Mouse (Mus musculus) forebrain, embryonic 11.5 days (tissue): Measurements from ENCODE around the gene Hrh3. TPM values are rescaled to one million over a fixed set of nuclear protein-coding genes. Genes with fewer than 3 reads are reported as not detected.
A peak's percentile ranks its signal among the peaks of the same experiment; 100 is the strongest.

Source experiments
- ATAC-seq: fragments of 200-750 bp; cut with Nextera tagmentation; replicated peaks from 2 replicates; pipeline ENCODE4 v1.8.0; 2017; ENCODE audit warnings: moderate TSS enrichment; ENCODE audit not compliant: low FRiP score
- DNase-seq: peaks from one replicate; pipeline ENCODE4 v3.0.0-alpha.2; 2017; ENCODE audit warnings: low spot score
- H3K27ac ChIP-seq: fragments of 300-500 bp; sonication (generic); 2 replicates; pipeline ENCODE4 v1.5.1; 2014; ENCODE audit warnings: low read depth, low read length
- H3K27me3 ChIP-seq: fragments of 300-500 bp; sonication (generic); 2 replicates; pipeline ENCODE4 v1.6.1; 2014; ENCODE audit warnings: mild to moderate bottlenecking, low read length, mixed read lengths; ENCODE audit not compliant: control insufficient read depth, insufficient read depth
- H3K36me3 ChIP-seq: fragments of 300-500 bp; sonication (generic); 2 replicates; pipeline ENCODE4 v1.6.1; 2014; ENCODE audit warnings: mild to moderate bottlenecking, low read length, moderate library complexity, mixed read lengths; ENCODE audit not compliant: control insufficient read depth, insufficient read depth
- H3K4me1 ChIP-seq: fragments of 300-500 bp; sonication (generic); replicated peaks from 2 replicates; pipeline ENCODE4 v1.6.1; 2014; ENCODE audit warnings: low read length, mixed read lengths; ENCODE audit not compliant: control insufficient read depth, insufficient read depth
- H3K4me2 ChIP-seq: fragments of 300-500 bp; sonication (generic); 2 replicates; pipeline ENCODE4 v1.6.1; 2014; ENCODE audit warnings: low read depth, mild to moderate bottlenecking, low read length, moderate library complexity, mixed read lengths; ENCODE audit not compliant: severe bottlenecking
- H3K4me3 ChIP-seq: fragments of 300-500 bp; sonication (generic); 2 replicates; pipeline ENCODE4 v1.5.1; 2014; ENCODE audit warnings: low read depth, low read length
- H3K9ac ChIP-seq: fragments of 300-500 bp; sonication (generic); 2 replicates; pipeline ENCODE4 v1.6.1; 2014; ENCODE audit warnings: low read length
- H3K9me3 ChIP-seq: fragments of 300-500 bp; sonication (generic); 2 replicates; pipeline ENCODE4 v1.6.1; 2016; ENCODE audit warnings: low read length, mixed read lengths; ENCODE audit not compliant: control insufficient read depth
- WGBS: fragments of 180-500 bp; shearing (Covaris S2); extraction: QIAGEN DNeasy Blood & Tissue Kit; methylation state at CpG from one replicate; pipeline ENCODE4 v1.1.7; 2014; 5-methylcytosine and 5-hydroxymethylcytosine counted together
- polyA plus RNA-seq: library from polyadenylated mRNA; unstranded; fragments of >200 nt; fragmentation: Nextera tagmentation; extraction: Ambion mirVana; gene quantifications from 2 replicates; pipeline ENCODE4 v1.2.1, GENCODE M21; 2014

Hrh3 gene
- polyA plus RNA-seq, 1 experiment from 2014 or later = 0.95 TPM

DNA sequence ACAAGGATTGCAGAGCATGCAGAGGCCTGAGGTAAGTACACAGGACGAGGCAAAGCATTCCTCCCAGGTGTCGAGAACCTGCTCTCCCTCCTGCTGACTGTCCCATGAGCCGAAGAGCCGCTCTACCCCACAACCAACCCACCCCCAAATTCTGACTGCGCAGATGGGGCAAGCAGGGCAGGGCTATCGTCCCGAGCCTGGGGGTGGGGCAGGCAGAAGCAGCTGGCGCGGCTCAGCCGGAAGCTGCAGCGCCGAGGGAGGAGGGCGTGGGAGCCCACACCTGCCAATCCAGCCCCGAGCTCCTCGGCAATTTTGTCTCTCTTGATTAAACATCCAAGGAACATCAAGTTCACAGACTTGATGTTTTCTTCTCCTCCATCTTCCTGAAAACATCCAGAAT, 4.8 kb downstream of the Hrh3 start:
- Histone ChIP-seq H3K9me3 (no peaks in the 10 kb centered on the region), H3K9ac (no peak overlapping the region), H3K27ac (no peak overlapping the region), H3K4me1 (peaks cover 15% of the 10 kb centered on the region; the same call in 1 of the 2 replicates), H3K4me2 (no peak overlapping the region), H3K27me3 (peaks cover 40% of the 10 kb centered on the region), H3K4me3 (no peak overlapping the region), H3K36me3 (no peaks in the 10 kb centered on the region)
- WGBS = 19% methylated on average over 15 of the region's 15 CpGs
- DNase-seq (no peak), ATAC-seq (no peak)

- Histone ChIP-seq H3K4me2 (no peak overlapping the region), H3K27ac (no peak overlapping the region), H3K9me3 (no peaks in the 10 kb centered on the region), H3K4me3 (no peak overlapping the region), H3K4me1 (peaks cover 8% of the 10 kb centered on the region; the same call in 1 of the 2 replicates), H3K27me3 (peaks cover 26% of the 10 kb centered on the region), H3K36me3 (no peaks in the 10 kb centered on the region), H3K9ac (no peak overlapping the region)
- DNase-seq = no peak
- 37% methylated on average over 5 of the region's 5 CpGs for whole genome bisulfite sequencing
- peak; percentile 34; the same call in 1 of the 2 replicates for ATAC-seq
Observed at GRCm38 (mm10) chr2:180098167-180098566, 6.1 kb downstream of the Hrh3 start.

DNA sequence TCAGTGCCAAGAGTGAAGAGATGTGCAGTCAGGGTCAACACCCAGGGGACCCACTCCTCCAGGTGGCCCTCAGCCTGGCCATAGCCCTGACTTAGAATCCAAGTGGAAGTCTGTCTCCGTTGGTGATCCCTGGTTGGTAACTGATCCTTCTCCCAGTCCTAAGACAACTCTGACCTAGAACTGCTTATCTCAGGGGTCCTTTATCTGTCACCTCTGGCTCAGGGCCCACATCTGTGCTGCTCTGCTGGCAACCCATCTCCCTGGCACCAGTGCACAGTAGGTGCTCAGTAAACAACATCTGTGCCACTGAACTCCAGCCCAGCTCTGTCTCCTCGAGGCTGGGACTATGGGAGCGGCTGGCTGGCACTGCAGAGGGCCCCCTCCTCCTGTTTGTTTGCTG, 6.7 kb downstream of the Hrh3 start:
- peaks cover 20% of the 10 kb centered on the region; the same call in 1 of the 2 replicates for H3K27me3 ChIP-seq
- no peak overlapping the region for H3K4me2 ChIP-seq
- H3K27ac ChIP-seq = 0 out of 2 replicates have a peak overlapping the region, but pooled peaks have one; percentile 18
- H3K4me1 ChIP-seq = peaks cover 7% of the 10 kb centered on the region; the same call in 1 of the 2 replicates
- no peaks in the 10 kb centered on the region for H3K9me3 ChIP-seq
- H3K4me3 ChIP-seq = no peak overlapping the region
- 49% methylated on average over 3 of the region's 3 CpGs for WGBS
- H3K36me3 ChIP-seq = no peaks in the 10 kb centered on the region
- DNase-seq (no peak), ATAC-seq (no peak)
- H3K9ac ChIP-seq = no peak overlapping the region

DNA sequence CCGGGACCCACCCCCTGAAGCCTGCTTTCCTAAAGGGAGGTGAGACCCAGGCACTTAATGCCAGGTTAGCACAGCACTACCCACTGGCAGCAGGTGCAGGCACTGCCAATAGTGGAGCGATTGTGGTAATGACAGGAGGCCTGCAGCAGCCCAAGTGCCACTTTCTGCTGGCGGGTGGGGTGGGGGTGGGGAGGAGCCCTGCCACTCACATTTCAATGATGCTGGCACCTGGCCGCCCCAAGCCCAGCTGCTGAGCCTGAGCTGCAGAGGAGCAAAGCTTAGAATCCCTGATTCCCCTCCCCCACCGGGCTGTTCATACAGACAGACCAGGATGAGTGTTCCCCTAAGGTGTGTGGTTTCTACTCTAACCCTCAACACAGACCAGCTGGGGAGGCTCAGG, 8.6 kb downstream of the Hrh3 start:
- no peak for DNase-seq
- H3K4me2 ChIP-seq = no peak overlapping the region
- no peaks in the 10 kb centered on the region for H3K9me3 ChIP-seq
- 35% methylated on average over 5 of the region's 5 CpGs for WGBS
- H3K27me3 ChIP-seq = peaks cover 8% of the 10 kb centered on the region; the same call in 1 of the 2 replicates
- peaks cover 7% of the 10 kb centered on the region; the same call in 1 of the 2 replicates for H3K4me1 ChIP-seq
- no peak overlapping the region for H3K9ac ChIP-seq
- no peak overlapping the region for H3K27ac ChIP-seq
- no peaks in the 10 kb centered on the region for H3K36me3 ChIP-seq
- H3K4me3 ChIP-seq = no peak overlapping the region
- peak; percentile 39; the same call in 1 of the 2 replicates for ATAC-seq

GRCm38 (mm10) chr2:180090285-180090684, 14.0 kb downstream of the Hrh3 start:
- Histone ChIP-seq H3K4me3 (no peak overlapping the region), H3K27ac (no peak overlapping the region), H3K4me2 (no peak overlapping the region), H3K36me3 (no peaks in the 10 kb centered on the region; the same call in 1 of the 2 replicates), H3K9me3 (no peaks in the 10 kb centered on the region), H3K9ac (no peak overlapping the region), H3K27me3 (no peaks in the 10 kb centered on the region), H3K4me1 (no peaks in the 10 kb centered on the region)
- ATAC-seq (no peak), DNase-seq (no peak)
- WGBS = 73% methylated on average over 11 of the region's 11 CpGs

GRCm38 (mm10) chr2:180087472-180087871, 16.8 kb downstream of the Hrh3 start:
- WGBS = 93% methylated on average over 4 of the region's 4 CpGs
- Histone ChIP-seq H3K9ac (no peak overlapping the region), H3K4me1 (no peaks in the 10 kb centered on the region), H3K36me3 (no peaks in the 10 kb centered on the region; the same call in 1 of the 2 replicates), H3K27ac (no peak overlapping the region), H3K4me3 (no peak overlapping the region), H3K4me2 (no peak overlapping the region), H3K9me3 (no peaks in the 10 kb centered on the region), H3K27me3 (no peaks in the 10 kb centered on the region)
- DNase-seq (no peak), ATAC-seq (no peak)

- Histone ChIP-seq H3K9ac (no peak overlapping the region), H3K4me2 (no peak overlapping the region), H3K4me3 (no peak overlapping the region), H3K36me3 (no peaks in the 10 kb centered on the region; the same call in 1 of the 2 replicates), H3K9me3 (no peaks in the 10 kb centered on the region), H3K27me3 (no peaks in the 10 kb centered on the region), H3K4me1 (no peaks in the 10 kb centered on the region), H3K27ac (no peak overlapping the region)
- ATAC-seq (no peak), DNase-seq (no peak)
- 85% methylated on average over 5 of the region's 5 CpGs for WGBS
Observed at GRCm38 (mm10) chr2:180086637-180087027, 17.7 kb downstream of the Hrh3 start.

DNA sequence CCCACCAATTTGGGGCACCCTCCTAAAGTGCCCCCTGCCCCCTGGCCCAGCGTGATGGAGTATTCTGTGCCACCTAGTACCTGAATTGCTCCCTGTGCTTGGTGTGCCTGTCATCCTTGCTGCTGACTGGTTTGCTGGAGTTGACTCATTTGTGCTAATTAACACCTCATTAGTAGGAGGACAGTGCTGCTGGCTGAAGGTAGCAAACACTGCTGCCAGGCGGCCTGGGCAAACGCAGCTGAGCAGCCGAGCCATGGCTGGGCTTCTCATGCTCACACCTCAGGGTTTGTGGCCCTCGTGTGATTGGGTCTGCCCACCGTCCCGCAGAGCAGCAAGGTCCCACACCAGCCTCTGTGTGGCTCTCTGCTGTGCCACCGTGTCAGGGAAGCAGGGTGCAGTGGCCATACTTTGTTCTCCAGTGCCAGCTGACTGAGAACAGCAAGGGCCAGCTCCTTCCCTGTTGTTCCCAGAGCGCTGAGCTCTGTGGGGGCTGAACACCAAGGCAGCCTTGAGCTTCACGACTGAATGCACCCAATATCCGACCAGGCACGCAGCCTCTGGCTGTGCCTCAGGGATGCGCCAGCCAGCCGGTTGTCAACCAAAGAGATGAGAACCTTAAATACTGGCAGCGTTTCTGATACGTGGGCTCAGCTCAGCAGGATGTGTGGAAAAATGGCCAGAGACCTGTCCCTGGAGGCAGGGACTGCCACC, 18.2 kb downstream of the Hrh3 start:
- no peaks in the 10 kb centered on the region; the same call in 1 of the 2 replicates for H3K36me3 ChIP-seq

GRCm38 (mm10) chr2:180084565-180084964, 19.7 kb downstream of the Hrh3 start:
- H3K9ac ChIP-seq = no peak overlapping the region
- no peak overlapping the region for H3K4me3 ChIP-seq
- no peak for DNase-seq

More for the DNA sequence above, 18.2 kb downstream of the Hrh3 start:
- Histone ChIP-seq H3K4me2 (no peak overlapping the region), H3K9me3 (no peaks in the 10 kb centered on the region), H3K4me1 (no peaks in the 10 kb centered on the region), H3K4me3 (no peak overlapping the region), H3K27me3 (no peaks in the 10 kb centered on the region), H3K9ac (no peak overlapping the region), H3K27ac (no peak overlapping the region)
- ATAC-seq = no peak
- WGBS = 77% methylated on average over 16 of the region's 16 CpGs
- DNase-seq = no peak

More at GRCm38 (mm10) chr2:180084565-180084964, 19.7 kb downstream of the Hrh3 start:
- Histone ChIP-seq H3K4me2 (no peak overlapping the region), H3K36me3 (no peaks in the 10 kb centered on the region; the same call in 1 of the 2 replicates), H3K9me3 (no peaks in the 10 kb centered on the region), H3K27me3 (no peaks in the 10 kb centered on the region), H3K4me1 (no peaks in the 10 kb centered on the region), H3K27ac (no peak overlapping the region)
- ATAC-seq = no peak
- WGBS = 50% methylated on average over 3 of the region's 3 CpGs
